Mouse (Mus musculus) thymus, postnatal 25 days (tissue): ENCODE measurements around the gene Camkmt.

ENCODE experiments used
- DNase-seq: peaks from one replicate; pipeline ENCODE4 v3.0.0; 2022

Camkmt gene

DNA sequence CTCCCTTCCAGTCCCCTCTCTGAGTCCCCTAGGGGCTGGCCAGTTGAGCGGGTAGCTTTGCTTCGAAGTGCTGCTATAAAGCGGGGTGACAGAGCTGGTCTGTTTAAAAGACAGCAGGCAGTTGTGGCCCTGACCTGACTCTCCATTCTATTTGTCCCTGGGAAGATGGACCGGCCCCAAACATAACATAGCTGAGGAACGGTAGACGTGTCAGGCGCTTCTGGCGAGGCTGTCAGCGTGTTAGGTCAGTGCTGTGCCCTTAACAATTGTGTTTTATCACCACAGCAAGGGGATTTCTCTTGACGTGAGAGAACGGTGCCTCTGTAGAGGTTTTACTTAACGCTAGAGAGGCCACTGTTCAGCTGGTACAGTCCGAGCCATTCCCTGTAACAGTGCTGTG, 86.9 kb downstream of the Camkmt start:
- DNase-seq = no peak

DNA sequence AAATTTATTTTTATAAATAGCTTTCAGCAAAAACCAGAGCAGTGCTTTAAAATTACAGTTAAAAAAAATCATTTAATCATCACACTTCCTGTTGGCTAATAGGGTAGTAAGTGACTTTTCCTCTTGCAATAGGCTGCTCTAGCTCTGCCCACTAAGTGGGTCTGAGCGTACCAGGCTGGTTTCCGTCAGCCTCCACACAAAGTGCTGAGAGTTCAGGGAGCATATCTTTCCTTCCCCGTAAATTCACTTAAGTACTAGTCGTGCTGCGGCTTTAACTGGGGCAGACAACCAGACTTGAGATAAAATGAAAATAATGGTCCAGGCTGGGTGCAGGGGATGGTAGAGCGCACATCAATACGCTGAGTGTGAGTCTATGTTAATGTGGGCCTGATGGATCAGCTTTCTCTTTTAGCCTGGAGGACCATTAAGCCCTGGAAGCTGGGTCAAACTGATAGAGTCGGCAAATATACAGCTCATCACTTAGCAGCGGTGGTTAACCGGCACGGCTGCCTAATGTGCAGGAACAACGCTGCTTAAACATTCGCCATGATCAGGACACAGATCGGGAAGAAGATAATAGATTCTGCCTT, 90.2 kb downstream of the Camkmt start:
- no peak for DNase-seq

DNA sequence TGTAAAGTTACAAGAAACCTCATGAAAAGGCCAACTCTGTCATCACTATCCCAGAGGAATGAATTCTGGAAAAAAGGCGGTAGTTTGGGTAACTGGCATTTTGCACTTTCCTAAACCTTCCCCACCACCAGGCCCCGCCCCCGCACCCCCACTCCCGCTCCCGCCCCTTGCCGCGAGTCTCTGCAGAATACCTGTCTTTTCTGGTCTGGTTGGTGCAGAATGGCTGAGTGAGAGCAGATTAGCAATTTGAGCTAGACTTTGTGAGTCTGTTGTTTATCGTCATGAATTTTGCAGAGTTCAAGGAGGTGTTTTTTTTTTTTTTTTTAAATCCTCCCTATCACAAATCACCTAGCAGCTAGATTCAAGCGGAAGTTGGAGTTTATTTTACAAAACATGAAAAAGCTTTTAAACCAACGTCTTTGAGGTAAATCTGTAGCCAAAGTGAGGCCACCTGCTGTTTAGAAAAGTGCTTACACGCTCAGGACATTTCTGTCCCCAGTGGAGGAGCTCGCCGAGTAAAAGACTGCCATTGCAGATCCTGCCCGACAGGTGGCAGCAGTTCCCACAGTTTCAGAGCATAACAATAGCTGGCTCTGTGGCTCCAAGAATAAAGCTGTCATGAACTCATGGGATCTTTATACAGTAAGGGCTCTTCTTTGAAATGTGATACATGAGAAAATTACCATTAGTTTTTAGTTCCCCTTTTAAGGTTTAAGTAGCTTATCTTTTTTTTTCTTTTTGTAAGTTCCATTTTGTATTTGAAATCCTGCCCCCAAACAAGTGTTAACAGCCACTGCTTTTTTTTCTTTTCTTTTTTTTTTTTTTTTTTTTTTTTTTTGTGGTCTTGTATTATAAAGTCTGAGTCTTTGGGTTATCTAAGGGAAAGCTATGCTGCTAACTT, 99.1 kb downstream of the Camkmt start:
- DNase-seq = peak; percentile 90

DNA sequence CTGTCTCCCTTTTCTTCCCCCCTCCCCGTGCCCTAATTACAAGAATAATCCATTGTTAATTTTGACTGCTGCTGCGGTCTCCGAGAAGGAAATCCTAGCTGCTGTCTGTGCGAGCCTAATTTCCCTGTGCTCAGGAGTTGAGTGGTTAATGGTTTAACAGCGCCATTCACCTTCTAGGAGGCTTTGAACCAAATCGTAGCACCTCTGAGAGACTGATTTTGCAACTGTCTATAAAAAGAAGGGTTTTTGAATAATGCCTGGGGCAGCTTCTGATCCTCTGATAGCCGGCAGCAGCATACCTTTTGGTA, 99.7 kb downstream of the Camkmt start:
- no peak for DNase-seq

DNA sequence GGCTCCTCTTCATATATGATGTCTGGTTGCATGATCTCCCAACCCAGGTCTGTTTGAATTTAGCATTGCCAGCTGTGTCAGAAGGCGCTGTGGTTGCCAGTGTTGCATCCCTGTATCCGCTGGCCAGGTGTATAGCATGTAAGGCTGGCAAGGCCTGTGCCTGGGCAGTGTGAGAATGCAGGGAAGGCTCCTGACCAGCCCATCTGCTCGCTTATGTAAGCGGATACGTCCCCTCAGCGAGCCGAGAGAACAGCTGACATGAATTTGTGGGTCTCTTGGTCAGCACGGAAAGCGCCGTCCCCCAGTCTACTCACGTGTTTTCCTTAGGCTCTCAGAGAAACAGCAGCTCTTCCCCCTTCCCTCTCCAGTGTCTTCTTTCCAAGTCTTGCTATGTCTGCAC, 102.9 kb downstream of the Camkmt start:
- no peak for DNase-seq

DNA sequence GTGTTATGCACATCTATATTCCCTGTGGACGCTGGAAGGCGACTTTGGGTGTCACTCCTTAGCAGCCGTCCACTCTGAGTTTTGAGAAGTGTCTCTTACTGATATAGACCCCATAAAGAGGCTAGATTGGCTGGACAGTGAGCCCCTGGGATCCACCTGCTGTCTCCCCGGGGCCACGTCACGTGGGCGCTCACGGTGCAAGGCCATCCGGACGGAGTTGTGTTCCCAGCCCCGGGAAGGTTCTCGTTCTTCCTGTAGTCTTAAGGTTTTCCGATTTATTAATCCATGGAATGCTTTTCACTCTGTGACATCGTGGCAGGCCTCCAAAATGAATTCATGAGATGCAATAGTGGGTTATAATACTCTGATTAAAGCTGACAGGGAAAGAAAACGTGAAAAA, 108.4 kb downstream of the Camkmt start:
- no peak for DNase-seq

DNA sequence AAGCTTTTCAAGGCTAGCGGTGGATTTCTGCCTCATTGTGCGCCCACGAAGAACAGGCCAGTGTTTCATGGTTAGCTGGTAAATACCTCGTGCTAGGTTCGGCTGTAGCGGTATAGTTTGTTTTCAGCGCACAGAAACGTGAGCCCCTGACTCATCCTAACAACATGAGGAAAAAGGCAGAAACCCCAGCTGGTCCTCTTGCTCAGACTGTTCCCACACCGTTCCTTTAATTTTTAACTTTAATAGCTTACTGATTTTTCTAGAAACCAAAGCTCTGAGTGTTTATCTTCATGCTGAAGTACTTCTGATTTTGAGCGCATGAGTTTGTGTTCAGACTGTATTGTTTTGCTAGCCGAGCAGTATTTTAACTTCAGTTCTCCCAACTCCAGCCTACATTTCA, 109.0 kb downstream of the Camkmt start:
- DNase-seq = no peak

DNA sequence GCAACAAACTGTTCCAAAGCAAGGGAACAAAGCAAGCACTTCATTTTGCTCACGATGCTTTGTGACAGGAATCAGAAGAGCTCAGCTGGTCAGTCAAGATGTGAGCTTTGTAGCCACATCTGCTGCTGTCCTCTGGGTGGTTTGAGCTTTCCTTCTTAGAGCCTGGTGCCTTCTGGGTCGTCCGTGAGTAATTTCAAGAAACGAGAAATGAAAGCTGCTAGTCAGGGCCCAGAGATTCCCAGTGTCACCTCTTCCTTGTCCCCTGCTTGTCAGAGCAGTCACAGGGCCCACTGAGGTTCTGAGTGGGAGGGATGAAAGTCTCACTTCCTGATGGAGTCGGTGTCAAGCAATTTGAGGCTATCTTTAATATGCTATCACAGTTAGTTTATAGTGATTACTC, 127.7 kb downstream of the Camkmt start:
- DNase-seq = no peak

DNA sequence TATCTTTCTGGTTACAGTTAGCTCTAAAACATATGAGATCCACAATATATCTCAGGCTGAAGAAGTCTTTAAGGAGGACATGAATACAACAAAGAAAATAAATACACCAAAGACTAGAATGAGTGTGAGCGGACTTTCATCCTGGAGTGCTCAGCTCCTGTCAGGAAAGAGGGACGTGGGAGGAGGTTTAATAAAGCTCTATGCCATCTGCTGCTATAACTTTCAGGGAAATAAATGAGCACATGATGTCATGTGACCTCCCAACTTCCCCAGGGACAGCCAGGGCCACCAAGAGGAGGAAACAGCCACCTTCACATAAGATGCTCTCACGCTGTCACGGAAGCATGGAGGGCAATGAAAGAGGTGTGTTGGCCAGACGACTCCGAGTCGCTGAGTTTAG, 151.8 kb downstream of the Camkmt start:
- no peak for DNase-seq

DNA sequence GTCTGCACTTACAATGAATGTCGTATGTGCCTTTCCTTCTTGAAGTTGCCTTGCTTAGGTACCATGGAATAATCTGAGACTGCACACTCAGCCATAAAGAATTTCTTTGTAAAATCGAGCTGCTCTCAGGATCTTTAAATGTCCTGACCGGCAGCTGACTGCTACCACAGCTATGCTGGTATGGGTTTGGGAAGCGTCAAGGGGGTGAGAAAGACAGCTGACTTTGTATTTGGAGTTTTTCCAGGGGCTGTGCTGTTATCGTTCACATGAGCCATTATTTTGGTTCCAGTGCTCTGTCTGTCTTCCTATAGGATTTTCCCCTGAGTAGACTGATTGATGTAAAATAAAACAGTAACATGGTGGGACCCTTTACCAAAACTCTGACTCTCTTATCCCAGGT, 158.6 kb downstream of the Camkmt start:
- no peak for DNase-seq

DNA sequence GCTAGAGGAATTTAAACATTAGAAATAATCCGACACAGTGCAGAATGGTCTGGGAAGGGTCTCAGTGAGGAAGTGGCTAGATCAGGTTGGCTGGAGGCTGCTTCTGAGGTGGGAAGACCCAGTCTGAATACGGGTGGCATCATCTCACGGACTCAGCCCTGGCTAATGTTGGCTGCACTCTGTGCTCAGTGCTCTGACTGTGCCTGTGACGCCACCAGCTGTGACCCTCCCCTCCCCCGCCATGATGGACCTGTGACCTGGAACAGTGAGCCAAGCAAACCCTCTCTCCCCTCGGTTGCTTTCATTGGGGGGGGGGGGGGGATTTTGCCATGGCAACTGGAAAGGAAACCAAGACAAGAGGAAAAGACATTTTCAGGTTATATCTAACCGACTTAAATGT, 159.4 kb downstream of the Camkmt start:
- DNase-seq = no peak

DNA sequence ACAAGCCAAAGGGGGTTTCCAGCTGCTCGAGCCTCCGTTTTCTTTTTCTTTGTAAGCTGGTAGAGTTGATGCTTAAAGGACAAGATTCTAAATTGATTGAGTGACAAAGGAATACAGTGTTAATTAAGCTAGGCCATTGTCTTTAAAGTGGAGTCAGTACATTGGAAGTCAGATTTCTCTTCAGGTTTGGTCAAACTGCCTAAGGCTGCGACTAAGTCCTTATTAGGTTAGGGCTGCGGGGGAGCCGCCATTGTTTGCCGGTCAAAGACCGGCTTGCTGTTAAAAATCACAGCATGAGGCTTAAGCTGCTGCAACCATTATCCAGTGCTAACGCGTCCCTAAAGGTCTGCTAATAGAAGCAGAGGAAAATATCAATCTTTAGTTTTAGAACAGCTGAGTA, 166.6 kb downstream of the Camkmt start:
- DNase-seq = no peak

DNA sequence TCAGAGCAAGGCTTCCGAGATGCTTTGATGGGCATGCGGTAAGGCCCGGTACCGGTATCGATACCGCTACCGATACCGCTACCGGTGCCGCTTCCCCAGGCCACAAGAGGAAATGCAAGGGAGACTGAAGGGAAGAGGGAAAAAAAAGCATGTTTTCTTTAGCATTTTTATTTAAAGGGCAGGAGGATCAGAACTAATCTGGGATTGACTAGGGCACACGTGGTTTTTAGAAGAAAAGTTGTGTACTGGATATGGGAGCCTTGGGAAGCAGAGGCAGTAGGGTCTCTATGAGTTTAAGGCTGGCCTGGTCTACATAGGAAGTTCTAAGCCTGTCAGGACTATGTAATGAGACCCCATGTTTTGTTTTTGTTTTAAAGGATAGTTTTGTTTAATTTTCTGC, 167.0 kb downstream of the Camkmt start:
- DNase-seq = no peak

DNA sequence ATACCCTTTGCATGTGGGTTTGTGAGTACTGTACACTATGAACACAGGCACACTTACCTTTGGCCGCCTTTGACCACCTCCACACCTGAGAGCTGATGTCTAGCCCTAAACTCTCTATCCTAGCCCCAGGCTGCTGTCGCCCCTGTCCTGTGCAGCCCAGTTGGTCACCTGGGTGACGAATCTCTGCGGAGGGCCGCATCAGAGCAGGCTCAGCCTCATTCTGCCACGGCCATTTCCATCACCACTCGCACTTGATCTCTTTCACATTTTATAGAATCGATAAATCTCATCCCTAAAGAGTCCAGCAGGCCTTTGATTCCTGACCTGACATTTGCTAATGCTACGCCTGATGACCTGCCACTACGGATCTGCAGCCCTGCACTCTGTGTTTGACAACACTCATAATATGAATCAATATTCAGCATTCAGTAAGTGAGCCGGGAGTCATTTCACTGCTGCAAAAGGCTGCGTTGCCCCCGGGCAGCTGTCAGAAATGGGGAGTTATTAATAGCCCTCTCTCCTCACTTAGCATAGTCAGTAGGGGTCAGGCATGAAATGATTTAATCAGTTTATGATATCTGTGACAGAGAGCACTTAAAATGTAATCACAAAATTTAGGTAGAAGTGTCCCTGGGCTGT, 168.5 kb downstream of the Camkmt start:
- no peak for DNase-seq

DNA sequence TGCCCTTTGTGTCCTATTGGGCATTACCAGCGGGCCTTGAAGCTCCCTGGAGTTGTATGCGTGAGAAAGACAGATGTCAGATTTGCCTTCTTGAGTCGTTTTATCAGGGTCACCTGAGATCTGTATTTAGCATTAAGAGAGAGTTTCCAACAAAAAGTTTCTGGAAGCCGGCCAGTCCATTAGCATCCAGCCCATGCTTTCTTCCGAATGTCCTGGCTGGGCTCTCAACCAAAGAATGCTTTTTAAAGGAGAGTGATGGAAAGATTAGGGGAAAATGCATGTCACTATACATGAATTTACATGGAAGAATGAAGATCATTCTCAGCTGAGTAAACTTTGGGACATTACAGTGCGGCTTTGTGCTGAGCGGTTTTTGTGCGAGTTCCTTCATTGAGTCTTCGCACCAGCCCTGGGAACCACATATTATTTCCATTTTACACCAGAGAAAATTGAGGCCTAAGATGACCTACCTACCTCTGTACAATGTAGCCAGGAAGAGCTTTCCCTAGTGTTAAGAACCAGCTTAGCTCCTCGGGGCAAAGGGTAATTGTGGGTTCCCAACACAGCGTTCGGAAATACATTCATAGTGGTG, 176.6 kb downstream of the Camkmt start:
- DNase-seq = no peak

DNA sequence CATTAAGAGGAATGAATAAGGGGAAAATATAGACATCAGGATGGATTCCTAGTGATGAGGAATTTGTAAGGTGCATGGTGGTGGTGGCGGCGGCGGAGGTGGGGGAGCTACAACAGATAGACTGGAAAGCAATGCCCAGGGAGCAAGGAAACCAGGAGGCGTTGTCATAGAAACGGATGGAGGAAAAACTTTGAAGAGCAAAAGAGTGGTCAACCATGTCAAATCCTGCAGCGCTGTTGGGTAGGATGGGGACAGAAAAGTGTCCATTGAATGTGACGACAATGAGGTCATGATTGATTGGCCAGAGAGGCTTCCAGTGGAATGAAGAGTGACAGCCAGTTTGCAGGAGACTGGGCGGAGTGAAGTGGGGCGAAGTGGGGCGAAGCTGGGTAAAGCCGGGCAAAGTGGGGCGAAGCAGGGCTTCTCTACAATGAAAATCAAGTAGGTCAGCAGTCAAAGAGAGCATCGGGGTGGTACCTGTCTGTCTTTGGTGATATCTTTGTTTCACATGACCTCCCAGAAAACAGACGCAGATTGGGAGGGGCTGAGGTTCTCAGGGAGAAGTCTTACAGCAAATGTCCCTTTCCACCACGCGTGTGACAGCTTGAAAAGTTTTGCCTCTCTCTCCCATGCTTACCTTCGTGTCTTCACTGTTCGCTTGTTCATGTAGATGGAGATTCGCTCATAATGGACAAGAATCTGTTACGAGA, 181.3 kb downstream of the Camkmt start:
- no peak for DNase-seq

DNA sequence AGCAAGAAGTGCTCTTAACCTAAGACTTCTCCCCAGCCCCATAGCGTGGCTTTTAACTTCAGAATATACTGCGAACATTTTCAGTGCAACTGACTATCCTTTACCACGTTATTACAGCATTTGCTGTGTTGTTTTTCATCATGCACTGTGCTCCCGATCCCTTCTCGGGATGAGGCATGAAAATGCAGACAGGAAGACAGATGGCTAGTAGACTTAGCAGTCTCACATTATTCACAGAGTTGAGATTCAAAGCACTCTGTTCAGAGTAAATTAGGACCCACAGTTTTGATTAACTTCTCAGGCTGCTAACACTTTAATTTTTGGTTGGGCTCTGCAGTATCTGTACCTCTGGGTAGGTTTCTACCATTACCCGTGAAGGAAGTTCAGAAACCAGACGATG, 189.4 kb downstream of the Camkmt start:
- no peak for DNase-seq

DNA sequence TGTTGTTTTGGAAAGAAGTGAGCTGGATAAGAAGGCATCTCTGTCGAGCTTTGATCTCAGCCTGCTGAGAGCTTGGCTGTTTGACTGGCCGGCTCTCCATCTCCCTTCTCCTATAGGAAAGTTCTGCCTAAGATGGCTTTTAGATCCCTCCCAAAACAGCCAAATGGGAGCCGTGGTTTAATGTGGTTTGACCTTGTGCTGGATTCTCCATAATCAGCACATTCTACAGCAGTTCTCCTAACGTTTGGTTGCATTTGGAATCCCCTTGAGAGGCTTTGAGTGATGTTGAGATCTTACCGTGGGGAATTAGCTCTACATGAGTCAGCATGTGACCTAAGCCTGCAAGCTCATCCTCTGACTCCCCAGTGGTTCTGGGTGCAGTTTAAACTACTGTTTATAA, 192.1 kb downstream of the Camkmt start:
- DNase-seq = no peak

DNA sequence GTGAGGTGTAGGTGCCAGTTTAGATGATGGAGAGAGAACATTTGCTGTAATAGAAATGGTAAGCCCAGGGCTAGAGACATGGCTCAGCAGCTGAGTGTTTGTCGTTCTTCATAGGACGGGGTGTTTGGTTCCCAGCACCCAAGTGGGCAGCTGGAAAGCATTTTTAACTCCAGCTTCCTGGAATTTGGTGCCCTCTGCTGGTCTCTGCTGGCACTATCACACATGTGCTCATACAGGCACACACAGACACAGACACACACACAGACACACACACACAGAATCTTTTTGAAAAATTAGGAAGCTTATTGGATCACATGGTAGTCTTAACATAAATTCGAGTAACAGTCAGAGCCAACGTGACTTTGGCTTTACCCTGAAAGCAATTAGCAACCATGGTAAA, 200.8 kb downstream of the Camkmt start:
- no peak for DNase-seq

DNA sequence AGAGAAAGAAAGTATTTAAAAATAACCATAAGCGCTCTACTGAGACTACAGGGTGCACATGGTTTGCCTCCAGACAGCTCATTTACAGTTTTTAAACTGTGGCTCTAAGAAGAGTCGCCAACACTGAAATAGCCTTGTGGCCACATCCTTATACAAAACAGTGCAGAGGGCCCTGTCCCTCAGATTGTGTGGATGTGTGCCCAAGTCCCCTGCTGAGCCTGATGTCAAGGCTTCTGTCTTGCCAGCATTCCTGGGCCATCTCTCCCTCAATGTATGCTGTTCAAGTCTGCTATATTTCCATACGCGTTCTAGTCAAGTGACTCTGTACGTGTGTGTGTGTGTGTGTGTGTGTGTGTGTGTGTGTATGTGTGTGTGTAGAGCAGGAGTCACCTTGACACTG, 201.2 kb downstream of the Camkmt start:
- DNase-seq = no peak

DNA sequence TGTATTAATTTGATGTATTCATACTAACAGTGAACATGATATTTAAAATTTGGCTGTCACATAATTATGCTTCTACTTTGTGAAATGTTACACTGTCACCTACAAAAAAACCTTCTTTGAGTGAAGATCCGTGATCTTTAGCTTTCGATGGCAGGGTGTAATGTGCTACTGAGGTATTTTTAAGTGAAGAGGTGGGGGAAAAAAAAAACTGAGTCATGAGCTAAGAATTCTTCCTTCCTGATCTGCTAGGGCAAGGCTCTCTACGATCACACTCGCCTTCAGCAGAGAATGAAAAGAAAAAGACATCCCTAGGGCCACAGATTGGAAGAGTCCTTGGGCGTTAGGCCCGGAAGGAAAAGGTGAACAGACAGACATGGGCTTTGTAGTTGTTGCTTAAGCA, 201.9 kb downstream of the Camkmt start:
- no peak for DNase-seq

DNA sequence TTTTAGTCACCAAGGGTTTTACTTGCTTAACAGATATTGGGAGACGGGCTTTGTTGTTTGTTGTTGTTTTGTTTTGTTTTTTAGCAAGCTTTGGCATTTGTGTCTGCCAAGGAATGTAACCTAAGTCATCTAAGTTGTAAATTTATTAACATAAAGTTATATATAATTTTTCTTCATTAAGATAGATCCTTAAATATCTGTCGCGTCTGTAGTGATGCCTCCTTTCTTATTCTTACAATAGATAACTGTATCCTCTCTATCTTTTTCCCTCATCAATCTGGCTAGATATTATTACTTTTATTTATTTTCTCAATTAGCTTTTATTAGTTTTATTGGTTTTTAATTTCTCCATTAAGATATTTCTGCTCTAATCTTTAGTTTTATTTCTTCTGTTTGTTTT, 213.3 kb downstream of the Camkmt start:
- DNase-seq = no peak

DNA sequence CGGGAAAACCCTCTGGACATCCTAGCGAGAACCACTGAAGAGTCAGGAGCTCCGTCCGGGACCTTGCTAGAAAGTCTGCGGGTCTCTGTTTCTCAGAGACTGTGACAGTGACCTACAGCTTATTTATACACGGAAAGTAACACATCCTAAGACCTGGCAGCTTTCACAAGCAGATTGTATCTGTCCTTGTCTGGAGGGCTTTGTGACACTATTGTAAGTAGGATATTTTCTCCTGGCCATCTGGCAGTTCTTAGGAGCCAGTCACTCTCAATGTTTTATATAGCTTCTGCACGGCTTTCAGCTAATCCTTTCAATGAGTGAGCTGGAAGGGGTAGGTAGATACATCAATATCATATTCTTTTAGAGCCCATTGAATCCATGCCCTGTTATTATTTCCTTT, 218.2 kb downstream of the Camkmt start:
- no peak for DNase-seq

DNA sequence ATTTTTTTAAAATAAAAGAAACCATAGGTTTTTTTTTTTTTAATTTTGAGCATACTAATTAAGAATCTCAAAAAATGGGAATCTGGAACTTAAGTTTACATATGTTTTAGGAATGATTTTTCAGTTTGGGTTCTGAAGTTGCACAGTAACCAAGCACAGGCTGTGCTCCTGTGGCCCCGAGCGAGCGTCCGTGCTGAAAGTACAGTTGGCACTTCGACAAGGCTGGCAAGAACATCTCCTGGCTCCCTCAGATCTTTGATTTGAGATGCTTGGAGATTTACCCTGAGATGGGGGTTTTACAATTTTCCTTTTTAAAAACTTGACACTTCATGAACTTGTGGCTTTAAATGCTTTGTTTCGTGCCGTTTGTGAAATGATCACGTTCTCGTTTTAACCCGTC, 218.7 kb downstream of the Camkmt start:
- DNase-seq = no peak
